Mouse (Mus musculus) frontal cortex, postnatal 36 days (tissue): ENCODE results near the gene Slc12a6.

ENCODE experiments used
- DNase-seq, 2 experiments: peaks; one replicate each; pipeline ENCODE4 v3.0.0; 2022; ENCODE audit warnings: low spot score in 2 of 2

The Slc12a6 gene

DNA sequence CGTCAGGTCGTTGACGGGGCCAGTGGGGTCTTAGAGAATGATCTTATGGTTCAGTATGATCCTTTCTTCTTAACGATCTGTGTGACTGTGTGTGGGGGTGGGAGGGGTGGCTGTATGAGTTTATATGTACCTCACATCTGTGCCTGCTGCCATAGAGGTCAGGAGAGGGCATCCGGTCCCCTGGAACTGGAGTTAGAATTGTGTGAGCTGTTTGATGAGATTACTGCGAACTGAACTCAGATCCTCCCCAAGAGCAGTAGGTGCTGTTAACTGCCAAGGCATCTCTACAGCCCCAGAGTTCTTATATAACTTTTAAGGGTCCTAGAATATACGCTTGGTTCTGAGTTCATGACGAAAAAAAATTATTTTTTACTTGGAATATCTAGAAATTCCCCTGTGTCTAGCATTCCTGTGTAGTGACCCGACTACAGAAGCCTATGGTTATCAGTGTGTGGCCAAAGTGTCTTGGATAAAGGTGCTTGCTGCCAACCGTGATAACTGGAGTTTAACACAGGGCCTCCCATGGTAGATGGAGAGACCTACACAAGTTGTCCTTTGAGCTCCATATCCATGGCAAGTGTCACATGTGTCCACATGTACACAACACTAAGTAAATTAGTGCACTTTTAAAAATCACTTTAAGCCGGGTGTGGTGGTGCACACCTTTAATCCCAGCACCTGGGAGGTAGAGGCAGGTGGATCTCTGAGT is 62.6 kb downstream of the Slc12a6 start:
- DNase-seq: no peak

DNA sequence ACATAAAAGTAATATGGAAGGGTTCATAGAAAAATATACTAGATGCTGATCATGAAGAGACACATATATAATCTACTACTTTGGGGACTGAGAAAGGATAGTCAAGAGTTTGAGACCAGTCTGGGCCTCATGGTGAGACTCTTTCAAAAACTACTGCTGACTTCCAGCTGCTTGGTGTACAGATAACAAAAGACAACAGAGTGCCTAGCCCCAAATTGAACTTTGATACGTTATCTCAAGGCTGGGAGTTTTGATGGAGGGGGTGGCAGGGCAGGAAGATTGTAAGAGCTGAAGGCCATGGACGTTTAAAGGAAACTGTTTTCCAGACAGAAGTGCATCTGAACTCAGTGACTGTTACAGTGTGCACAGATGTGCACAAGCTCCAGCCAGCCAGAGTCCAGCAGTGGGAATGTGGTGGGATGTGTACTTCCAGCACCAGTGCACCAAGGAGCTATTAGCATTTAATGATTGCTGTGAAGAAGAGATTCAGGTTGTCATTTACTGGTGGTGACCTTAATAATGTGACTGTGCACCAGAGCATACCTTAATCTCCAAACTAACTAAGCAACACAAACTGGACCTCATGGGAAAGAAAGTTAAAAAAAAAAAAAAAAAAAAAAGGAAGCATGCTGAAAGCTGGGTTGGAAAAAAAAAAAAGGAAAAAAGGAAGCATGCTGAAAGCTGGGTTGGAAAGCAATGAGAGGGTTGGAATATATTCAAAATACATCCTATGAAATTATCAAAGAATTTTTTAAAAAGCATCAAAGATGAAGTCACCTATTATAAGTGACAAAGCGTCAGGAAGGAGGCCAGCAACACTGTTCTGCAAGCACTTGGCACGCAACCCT is 66.7 kb downstream of the Slc12a6 start:
- no peak for DNase-seq

DNA sequence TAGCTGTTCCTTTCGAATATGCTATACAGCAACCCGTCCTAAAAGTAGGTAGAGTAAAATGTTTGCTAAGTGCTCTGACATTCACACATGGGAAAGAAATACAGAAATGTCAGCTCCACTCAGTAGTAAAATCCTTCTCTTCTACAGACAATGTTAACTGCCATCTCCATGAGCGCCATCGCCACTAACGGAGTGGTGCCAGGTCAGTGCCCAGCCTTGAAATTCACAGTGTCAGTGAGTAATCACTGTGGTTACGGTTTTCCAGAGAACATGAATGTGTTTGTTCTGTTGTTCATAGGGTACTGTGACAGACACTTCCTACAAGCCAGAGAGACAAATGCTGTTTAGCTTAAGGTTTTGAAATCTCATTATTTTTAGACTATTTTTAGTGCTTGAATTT is 71.6 kb downstream of the Slc12a6 start:
- DNase-seq: no peak

DNA sequence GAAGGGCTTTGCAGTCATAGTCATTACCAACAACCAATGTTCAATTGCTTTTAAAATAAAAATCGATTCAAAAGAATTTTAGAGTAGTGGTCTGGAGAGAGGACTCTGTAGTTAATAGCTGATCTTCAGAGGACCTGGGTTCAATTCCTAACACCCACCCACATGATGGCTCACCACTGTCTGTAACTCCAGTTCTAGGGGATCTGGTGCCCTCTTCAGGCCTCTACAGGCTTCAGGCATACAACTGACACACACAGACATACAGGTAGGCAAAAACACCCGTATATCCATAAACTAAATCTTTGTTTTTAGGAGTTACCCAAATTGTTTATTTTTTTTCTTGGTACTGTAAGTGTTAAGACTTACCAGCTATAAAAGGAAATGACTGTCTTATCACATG is 74.1 kb downstream of the Slc12a6 start:
- no peak for DNase-seq

DNA sequence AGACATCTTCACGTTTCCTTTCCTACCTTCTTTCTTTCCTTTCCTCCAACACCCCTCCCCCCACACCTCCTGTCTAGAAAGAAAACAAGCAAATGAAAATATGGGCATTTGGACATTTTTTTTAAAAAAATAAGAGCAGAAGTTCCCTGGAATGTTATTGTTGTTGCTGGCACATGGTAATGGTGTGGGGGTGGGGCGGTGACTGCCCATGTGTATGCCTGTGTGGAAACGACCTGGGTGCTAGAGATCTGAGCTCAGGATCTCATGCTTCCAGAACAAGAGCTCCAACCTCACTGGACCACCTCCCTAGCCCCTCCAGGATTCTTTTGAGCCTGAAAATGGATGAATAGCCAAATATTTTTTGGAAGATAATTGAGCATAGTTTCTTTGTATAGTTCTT is 75.5 kb downstream of the Slc12a6 start:
- no peak for DNase-seq

DNA sequence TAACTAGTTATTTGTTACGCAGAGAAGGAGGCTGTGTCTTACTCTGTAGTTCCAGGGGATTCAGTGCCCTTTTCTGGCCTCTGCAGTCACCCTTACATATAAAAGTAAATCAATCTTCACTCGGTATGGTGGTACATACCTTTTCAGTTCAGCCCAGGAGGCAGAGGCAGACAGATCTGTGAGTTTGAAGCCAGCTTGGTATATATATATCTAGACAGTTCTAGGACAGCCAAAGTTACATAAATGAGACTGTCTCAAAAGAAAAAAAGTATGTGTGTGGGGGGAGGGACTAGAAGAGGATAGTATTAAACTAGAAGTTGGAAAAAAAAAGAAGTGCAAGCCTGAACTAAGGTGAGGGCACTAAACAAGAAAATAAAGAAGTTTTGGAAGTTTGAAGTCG is 82.6 kb downstream of the Slc12a6 start:
- no peak for DNase-seq

DNA sequence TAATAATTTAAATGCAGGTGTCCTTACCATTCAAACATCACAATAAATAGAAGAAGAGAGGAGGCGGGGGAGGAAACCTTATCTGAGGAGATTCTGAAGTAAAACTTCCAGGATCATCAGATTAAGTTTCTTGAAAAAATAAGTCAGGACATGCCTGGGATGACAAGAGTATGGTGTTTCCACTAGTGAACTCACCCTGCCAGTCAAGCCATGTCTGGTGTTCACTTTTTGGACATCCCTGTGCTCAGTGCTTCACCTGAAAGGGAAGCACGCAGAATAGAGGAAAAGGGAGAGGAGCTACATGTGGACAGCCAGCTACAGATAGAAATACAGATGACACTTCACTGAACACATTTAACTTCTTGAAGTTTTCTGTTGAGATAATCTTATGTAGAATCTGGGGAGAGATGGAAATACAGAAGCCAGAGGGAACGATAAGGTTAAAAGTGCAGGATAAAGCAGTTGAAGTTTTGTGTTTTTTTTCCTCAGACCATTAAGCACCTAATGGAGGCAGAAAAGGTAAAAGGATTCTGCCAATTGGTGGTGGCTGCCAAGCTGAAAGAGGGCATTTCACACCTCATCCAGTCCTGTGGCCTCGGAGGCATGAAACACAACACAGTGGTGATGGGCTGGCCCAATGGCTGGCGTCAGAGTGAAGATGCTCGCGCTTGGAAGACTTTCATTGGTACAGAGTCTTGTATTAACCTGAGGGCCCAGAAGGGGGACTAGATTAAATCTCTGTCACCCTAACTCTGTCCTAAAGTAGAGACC is 88.2 kb downstream of the Slc12a6 start:
- DNase-seq: no peak

DNA sequence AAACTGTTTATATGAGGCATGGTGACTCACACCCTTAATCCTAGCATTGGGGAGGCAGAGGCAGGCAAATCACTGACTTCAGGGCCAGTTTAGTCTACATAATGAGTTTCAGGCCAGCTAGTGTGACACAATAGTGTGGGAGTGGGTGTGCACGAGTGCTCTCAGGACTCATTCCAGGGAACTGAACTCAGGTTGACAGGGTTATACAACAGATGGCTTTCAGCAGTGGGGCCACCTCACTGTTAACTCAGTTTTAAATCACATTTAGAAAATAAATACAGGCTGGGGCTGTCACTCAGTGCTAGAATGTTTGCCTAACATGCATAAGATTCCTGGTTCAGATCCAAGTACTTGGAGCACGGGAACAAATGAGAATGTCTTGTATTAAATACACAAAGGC is 94.0 kb downstream of the Slc12a6 start:
- DNase-seq: peak in 1 of 2 experiments; percentile 13

DNA sequence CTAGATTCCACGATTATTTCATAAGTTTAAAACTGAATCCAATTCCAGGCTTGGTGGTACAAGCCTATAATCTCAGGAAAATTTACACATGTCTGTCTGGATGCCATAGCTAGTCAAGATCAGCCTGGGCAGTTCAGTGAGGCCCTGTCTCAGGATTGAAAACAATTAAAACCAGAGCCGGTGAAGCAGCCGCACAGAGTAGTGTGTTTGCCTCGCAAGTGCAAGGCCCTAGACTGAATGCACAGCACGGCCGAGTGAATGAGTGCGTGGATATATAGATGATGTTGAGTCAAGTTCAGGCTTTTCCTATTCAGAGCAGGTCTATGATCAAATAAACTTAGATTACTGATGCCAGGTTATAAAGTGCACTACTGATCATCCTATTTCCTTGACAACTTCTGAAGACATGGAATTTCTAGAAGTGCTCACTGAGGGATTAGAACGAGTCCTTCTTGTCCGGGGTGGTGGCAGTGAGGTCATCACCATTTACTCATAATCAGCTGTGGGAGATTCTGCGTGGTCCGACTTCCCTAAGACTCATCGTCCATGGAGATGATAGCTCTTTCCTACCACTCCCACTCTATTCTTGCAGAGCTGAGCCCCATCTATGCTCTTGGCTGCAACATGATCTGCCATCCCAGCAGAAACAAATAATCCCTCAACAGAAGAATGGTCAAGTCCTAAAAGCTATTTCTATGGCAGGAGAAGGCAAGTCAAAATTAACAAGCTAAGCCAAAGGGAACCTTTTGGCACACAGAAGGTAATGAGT is 94.6 kb downstream of the Slc12a6 start:
- DNase-seq: no peak

DNA sequence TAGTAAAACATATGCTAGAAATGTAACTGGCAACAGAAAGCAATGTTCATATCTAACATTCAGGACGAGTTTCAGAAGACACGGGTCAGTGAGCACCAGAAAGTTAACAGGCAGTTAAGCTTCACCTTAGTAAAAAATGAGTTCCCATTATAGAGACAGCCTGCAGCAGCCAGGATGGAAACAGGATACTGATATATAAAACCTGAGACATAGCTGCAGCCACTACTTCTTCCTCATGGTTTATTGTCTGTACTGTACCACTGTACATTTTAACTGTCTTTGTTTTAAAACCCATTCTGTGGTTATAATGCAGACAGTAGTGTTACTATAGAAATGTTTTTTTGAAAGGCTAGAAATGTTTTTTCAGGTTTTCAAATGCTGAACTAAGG is 95.2 kb downstream of the Slc12a6 start:
- DNase-seq: no peak

DNA sequence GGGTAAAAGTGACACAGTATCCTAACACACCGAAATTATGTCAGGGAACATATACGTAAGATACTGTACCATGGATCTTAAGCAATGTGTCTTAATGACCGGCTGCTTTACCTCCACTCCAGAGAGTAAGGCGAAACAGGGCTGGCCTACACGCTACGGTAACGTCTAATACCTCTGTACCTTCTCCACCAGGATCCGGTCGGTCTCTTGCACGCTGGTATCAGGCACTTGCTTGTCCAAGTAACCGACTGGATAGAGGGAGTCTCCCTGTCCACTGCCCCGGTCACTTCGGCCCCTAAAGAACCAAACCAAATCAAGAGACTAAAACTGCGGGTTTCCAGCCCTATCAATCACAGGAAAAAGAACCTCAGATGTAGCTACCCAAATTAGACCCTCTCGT is 101.6 kb downstream of the Slc12a6 start:
- no peak for DNase-seq

DNA sequence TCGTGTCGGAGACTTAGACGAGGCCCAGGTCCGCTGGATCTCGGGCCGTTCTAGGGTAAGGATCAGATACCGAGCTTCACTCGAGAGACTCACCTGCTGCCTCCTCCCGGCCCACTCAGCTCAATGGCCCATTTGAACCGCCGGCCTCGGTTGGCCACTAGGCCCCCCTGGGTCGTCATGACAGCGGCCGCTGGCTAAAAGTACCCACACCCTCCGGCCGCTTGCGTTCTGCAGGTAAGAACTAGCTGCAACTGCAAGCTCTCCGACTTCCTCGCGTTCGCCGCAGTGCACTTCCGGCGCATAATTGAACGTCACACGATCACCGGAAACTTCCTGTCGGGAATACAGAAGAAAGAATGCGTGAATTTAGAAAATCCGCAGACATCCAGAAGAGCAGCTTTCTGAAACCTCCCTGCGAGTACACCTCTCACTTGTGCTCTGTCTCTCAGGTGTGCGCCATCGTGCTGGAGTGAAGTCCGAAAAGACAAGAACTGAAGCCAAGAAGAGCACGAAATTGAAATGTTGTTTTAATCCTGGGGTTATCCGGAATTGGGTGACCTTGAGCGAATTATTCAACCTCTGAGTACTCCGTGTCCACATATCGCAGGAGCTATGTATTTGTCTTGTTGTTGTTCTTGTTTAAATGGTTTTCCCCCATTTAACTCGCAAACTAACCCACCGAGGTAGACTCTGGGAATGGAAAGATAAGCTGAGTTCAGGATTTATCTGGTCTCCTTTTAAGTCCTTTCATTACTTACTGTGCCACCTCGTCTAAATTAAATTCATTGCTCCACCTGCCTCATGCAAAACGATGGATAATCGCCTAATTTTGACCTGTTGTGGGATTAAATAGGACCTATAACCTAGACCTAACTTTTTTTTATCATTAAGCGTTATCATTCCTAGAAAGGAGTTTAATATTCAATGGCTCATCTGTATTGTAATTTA is 102.4 kb downstream of the Slc12a6 start, which contains the start of gene Emc4:
Gene Emc4 (minus strand): TSS at position 302 of the 948 bp plus-strand sequence.
- DNase-seq: peak; percentile 92 to 96

DNA sequence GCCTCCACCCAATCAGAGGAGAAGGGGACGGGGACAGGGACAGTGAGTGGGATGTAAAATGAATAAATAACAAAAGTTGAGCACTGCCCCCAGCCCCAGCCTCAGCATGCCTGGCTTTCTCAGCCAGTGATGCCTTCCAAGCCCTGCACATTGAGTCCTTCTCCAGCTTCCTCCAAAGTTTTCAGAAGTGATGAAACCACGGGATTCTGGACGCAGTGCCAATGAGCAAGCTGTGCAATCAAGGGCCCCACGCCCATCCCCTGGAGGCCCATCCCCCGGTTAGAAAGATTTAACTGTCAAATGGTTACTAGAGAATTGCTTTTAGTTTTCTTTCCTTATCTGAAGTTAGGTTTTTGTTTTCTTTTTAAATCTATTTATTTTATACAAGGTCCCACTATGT is 104.3 kb downstream of the Slc12a6 start:
- DNase-seq: no peak

DNA sequence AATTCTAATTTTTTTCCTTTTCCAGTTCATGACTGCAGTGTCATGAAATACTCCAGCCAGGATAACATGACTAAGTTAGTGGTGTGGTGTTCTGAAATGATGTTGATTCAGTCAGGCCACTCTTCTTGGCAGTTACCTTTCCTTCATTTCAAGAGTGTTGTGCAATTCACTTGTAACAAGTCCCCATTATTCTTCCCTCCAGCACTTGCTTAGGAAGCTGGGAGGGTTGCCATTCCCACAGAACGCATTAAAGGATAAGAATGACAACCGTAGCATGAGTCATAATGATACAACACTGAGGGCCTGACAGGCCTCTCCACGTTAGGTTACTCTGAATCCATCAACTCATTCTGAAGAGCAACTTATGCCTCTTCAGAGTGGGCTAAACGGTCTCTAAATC is 107.5 kb downstream of the Slc12a6 start:
- no peak for DNase-seq

DNA sequence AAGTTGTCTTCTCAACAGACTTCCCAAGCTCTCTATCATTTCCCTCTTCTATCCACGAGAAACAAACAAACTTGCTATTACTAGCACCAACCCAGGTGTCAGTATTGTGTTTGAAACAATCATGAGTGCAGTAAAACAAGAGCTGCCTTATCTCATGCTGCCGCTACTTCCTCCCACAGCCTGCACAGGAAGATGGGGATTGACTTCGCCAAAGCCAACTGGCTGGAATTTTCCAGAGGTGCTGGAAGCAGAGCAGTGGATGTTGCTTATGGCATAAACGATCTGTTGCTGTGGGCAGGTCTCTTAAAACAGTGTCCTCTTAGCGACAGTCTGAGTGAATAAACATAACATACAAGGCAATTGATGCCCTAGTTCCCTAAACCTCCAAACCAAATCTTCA is 109.0 kb downstream of the Slc12a6 start:
- no peak for DNase-seq

DNA sequence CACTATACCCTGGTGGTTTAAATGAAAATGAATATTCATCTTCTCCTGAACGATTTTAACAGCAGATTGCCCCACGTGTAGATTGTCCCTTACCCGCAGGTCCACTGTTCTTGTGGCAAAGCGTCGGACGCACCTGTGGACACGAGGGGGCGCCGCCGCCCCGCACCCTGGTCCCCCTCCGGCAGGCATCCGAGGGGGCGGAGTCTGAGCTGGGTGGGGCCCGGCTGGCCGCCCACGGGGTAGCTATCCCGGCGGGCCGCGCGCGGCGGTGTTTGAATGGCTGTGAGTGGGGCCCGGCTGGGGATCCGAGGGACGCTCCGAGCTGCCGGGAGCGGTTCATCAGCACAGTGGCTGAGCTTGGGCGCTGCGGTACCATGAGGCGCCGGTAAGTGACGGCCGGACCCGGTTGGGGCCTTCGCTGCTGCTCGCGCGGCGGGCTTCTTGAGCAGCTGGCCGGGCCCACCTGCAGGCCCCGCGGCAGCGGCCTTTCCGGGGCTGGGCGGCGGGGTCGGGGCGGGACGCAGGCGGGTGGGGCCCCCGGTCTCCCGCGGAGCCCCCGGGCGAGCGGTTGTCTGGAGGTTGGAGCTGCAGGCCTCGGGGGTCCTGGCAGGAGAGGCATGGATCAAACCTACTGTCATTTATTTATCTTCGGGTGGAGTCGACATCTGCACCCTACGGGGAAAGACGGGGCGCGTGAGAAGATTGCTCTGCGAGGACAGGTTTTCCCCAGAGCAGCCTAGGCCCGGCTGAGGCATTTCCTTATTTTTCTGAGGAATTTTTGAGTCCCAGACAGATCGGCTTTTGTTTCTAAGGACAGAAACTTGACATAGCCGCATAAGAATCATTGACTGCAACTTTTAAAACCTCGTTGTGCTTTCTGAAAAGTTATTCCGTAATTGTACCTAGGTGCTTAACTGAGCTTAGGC is 113.6 kb downstream of the Slc12a6 start, which contains the start of gene Katnbl1:
Gene Katnbl1 (plus strand): TSS at position 239 of the 926 bp plus-strand sequence.
- DNase-seq: peak; percentile 89 to 90

DNA sequence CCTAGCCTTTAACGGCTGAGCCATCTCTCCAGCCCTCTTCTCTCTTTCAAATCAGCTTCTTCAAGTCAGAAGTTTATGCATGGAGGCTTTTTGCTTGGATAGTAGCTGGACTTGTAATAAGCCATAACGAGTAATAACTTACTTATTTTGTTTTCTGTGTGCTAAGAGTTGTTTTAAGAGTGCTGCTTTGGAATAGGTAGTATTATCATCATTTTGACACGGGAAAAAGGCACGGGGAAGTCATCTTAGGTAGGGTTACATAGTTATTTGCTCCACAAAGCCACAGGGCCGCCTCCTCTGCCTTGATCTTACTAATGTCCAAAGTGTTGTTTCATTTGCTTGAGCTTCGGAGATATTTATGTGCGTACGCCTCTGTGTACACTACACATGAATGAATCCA is 114.5 kb downstream of the Slc12a6 start:
- DNase-seq: no peak

DNA sequence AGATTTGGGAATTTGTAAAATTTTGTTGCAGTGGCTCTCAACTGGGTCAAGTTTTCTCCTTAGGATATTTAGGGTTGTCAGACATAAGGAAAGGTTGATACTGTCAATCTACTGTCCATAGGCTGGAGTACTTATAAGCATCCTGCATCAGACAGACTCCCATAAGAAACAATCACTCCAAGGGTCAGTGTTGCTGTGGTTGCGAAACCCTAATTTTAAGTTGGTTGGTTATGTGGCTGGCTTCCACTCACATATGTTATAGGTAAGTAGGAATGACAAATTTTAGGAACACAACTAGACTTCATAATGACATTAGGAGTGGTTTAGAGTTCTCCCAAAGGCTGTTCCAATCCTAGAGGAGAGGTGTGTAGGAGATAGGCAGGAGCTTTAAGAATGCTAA is 115.6 kb downstream of the Slc12a6 start:
- no peak for DNase-seq

DNA sequence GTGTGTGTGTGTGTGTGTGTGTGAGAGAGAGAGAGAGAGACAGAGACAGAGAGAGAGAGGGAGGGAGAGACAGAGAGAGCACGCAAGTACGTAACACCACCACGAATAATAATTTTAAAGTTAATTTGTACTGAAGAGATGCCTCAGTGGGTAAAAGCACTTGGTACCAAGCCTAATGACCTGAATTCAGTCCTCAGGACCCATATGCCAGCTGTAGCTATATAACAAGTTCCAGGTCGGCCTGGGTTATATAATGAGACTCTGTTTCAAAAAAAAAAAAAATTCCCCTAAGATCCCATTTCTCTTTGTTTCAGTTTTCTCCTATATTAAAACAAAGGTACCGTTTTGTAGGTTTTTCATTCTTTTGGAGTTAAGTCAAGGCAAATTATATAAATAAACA is 125.2 kb downstream of the Slc12a6 start:
- no peak for DNase-seq
